Mouse (Mus musculus): Measurements from ENCODE around the gene Gm30083.

The Gm30083 gene

DNA sequence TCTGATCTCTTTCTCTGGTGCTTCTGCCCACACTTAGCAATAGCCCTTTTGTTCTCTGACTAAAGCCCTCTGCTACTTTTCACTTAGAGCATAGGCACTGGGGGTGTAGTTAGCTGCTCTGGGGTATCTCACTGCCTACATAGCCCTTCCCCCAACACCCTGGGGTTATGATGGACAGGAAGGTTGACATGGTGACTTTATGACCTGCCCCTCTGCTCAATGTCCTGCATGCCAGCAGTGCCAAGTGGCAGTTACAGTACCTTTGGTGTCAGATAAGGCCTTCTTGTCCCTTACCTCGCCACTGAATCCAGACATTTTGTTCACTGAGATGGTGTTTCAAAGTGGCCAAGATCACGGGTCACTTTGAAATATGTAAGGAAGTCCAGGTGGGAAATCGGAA is at the start of gene Gm30083:
Gm30083 (minus strand) TSS at position 120 of the 400 bp plus-strand sequence.
- no peak for TF ChIP-seq GATA4 (IDR thresholded peaks at IDR 0.05; ENCODE audit: insufficient replicate concordance, low read length)

DNA sequence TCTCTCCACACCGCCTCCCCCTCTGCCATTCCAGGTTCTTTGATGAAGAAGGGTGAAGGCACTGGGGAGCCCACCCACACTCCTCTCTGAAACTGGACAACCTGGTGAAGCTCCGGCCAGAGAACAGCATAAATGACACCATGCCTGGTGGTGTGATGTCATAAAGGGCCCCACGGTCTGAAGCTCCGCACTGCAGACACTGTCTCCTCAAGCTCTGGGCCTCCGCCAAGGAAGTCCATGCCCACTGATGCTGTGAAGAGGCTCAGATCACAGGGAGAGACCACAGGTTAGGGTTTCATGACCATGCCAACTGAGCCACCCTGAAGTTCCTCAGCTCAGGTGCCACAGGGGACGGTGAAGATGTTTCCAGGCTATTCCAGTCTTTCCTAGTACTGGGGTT is 37.5 kb upstream of the Gm30083 start, which contains the start of gene Antxrl:
Antxrl (plus strand) TSS at position 192 of the 400 bp plus-strand sequence.
- no peak for TF ChIP-seq GATA4 (IDR thresholded peaks at IDR 0.05; ENCODE audit: insufficient replicate concordance, low read length)

DNA sequence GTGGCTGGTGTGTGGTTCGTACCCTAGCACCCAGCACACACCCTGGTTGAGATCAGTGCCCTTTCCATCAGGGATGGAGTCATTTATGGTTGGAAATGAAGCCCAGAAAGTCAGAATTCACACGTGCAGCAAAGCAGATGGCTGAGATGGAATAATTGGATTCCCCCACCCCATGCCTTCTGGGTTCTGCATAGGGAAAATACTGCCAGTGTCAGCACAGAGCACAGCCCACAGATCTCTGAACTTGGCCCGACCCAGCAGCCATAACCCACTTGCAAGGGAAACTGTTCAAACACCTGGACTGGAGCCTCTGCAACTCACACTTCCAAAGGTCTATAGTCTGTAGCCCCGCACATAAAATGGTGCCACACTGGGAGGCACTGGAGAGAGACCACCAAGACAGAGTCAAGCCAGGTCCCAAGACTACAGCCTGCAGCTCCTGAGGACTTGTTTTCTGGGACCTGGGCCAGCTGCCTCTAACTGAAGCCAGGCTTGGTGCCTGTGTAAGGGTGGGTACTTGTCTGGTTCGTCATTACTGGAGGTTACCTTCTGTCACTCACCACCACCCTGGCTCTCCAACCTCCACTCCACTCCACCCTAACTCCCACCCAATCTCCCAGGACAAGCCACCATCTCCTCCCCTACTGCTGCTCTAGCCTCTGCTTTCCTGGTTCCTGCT is 35.3 kb upstream of the Gm30083 start:
- no peak for TF ChIP-seq GATA4 (IDR thresholded peaks at IDR 0.05; ENCODE audit: insufficient replicate concordance, low read length)

DNA sequence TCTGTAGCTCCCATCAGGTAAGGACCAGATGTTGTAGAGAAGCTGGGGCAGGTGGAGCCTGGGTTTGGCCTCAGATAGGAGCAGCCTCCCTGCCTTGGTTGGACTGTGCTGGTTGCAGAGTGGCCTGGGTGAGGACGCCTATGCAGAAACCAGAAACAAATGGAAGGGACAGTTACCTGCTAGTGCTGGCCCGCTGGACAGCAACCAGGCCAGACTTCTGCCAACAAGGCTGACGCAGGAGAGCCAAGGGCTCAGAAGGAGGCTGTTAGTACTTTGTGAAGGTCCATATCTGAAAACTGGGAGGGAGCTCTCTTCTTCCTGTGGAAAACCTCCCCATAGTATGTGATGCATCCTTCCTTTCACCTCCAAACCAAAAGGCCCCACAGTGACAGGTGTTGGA is 28.4 kb upstream of the Gm30083 start:
- no peak for TF ChIP-seq GATA4 (IDR thresholded peaks at IDR 0.05; ENCODE audit: insufficient replicate concordance, low read length)

DNA sequence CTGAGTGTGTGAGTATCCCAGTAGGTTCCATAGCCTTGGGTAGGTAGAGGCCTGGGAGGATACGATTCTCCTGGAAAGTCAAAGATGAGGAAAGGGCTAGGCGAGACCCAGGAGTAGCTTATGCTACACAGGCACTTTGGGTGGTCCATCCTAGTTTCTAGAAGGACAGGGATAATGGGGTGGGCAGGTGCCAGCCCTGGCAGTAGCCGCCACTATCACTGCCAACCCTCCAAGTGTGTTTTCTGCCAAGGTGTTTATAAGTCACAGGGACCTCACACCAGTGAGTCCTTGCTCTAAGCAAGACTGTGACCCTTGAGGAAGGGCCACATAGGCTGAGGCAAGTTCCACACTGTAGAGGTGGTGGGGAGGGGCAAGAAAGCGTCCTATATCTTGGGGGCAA is 26.3 kb upstream of the Gm30083 start:
- no peak for TF ChIP-seq GATA4 (IDR thresholded peaks at IDR 0.05; ENCODE audit: insufficient replicate concordance, low read length)

DNA sequence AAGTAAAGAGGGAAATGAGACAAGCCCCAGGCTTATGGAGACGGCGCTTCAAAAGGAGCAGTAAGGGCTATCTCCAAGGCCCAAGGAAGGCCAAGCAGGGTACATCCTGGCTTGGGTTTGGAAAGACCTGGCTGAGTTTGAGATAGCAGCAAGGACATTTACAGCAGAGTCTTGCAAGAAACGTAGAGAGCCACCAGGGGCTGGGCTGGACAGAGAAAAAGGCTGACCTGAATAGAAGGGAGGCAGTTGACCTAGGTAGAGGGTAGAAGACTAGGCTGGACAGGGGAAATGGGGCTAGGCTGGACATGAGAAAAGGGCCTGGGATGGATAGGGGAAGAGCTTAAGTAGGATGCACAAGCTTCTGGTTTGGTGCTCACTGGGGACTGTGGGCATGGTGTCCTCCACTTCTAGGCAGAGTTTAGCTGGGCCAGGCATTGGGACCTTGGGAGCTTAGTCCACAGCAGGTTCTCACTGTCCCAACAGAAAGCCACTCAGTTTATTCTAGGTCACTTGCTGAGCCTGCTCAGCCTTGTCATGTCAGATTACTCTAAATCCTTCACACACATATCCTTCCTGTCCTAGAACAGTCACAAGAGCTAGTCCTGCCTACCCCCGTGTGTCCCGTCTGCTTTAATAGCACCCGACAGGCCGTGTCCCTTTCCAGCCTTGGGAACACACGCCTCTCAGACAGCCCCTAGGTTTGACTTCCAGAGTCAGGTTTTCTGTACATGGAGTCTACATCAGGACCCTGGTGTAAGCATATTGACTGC is 19.0 kb upstream of the Gm30083 start:
- no peak for TF ChIP-seq GATA4 (IDR thresholded peaks at IDR 0.05; ENCODE audit: insufficient replicate concordance, low read length)

DNA sequence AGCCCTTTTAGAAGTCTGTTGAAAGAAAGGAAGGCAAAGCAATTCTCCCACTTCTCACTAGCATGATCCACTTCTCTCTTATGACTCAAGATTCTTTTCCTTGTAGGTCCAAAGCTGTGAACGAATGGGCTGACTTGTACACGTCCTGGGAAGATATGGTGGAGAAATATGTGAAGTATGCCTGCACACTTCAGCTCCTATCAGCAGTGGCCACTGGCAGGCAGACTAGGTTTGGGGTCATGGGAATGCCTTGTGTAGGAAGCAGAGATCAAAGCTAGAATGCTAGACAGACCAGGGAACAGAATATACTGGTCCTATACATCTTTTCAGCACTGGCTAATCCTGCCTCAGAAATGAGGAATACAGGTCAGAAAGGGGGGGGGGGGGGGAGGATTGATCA is 11.7 kb upstream of the Gm30083 start:
- no peak for TF ChIP-seq GATA4 (IDR thresholded peaks at IDR 0.05; ENCODE audit: insufficient replicate concordance, low read length)

DNA sequence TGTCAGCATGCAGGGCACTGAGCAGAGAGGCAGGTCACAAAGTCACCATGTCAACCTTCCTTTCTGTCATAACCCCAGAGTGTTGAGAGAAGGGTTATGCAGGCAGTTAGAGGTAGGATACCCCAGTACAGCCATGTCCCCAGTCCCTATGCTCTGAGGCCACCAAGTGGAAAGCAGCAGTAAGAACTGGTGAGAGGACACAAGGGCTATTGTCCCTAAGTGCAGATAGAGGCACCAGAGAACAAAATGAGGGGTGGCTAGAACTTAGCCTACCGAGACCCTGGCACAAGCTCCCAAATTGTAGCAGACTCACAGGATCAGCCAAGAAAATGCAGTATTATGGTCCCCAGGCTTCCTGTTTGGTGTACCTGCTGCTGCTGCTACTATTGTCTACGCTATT is 2.0 kb upstream of the Gm30083 start:
- TF ChIP-seq GATA4 (IDR thresholded peaks at IDR 0.05; ENCODE audit: insufficient replicate concordance, low read length), result no peak

DNA sequence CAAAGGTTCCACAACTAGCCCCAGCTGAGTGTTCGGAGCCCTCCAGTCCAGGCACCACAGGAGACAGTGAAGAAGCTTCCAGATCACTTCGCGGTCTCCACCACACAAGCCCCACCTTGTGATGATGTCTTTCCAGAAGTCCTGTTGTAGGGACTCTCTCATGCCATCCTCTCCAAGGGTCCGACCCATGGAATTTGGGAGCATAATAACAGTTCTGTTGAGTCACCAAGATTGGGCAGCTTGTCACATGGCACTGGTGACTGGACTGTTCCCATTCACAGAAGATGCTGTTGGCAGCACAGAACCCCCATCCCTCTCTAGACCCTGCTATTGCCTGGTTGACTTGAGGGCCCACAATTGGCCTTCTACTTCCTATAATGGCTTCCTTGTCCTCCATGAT is 1.4 kb upstream of the Gm30083 start, which contains the start of gene Gm5460:
Gm5460 (plus strand) TSS at position 378 of the 400 bp plus-strand sequence.
- no peak for TF ChIP-seq GATA4 (IDR thresholded peaks at IDR 0.05; ENCODE audit: insufficient replicate concordance, low read length)

DNA sequence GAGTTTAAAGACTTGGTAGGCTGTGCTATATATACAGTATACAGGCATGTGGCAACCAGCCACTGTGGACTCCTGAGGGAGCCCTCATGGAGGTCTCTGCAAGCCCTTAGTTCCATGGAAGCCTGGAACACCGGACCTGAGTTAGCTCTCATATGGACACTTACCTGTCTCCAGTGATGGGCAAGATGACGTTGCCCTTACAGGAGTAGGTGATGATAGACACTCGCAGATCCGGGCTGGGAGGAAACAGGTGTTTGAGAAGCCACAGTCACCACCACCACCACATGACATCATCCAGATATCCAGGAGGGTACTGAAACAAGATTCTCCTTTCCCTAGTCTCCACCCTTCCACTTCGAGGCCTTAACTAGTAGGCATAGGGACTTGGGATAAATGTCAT is 12.6 kb downstream of the Gm30083 start:
- TF ChIP-seq GATA4 (IDR thresholded peaks at IDR 0.05; ENCODE audit: insufficient replicate concordance, low read length), result no peak

DNA sequence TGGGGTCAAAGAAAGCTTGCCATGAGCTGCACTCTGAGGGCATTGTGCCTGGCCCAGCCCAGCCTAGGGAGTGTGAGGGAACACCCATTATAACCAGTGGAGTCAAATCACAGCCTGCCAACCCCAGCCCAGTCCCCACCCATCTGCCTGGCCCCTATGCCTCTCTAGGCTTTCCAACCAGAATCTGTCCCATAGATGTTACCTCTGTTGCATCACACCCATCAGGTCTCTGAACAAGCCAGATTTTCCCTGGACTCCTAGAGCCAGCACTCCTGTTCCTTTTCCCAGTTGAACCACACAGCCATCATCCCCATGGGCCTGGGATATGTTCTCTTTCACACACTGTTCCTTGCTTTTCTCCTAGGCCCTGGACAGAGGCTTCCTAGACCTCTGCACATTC is 13.5 kb downstream of the Gm30083 start:
- TF ChIP-seq GATA4 (IDR thresholded peaks at IDR 0.05; ENCODE audit: insufficient replicate concordance, low read length), result no peak

DNA sequence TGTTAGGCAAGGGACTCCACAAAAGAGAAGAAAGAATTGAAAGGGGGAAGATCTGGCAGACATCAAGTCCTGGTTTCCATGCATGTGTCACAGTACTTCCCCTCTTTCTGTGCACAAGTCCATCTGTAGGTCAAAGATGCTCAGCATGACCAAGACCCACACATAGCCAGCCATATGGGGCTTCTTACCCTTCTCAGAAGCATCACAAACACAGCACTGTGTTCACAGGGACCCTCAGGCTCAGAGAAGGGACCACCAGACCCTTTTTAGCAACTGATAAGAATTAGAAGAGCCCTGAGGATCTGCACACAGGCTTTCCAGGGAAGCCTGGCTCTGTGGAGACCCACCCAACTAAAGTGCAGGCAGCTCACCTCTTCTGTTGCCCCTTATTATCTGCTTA is 14.9 kb downstream of the Gm30083 start:
- TF ChIP-seq GATA4 (IDR thresholded peaks at IDR 0.05; ENCODE audit: insufficient replicate concordance, low read length), result no peak

DNA sequence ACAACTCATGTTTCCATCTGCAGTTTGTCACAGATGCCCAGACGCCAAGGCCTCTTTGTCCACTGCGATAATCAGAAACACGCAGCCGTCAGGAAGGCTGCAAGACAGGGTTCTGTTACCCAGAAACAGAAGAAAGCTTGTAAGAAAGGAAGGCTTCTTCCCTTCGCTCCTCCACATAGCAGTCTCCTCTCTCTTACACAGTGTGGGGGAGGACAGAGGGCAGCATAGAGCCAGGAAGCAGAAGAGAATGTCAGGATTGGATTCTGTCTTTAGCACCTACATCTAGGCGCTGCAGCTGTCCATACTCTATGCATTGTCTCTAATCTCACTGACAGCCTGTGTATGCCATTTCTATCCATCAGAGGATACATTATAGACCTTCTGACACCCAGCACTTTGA is 17.6 kb downstream of the Gm30083 start:
- TF ChIP-seq GATA4 (IDR thresholded peaks at IDR 0.05; ENCODE audit: insufficient replicate concordance, low read length), result no peak

DNA sequence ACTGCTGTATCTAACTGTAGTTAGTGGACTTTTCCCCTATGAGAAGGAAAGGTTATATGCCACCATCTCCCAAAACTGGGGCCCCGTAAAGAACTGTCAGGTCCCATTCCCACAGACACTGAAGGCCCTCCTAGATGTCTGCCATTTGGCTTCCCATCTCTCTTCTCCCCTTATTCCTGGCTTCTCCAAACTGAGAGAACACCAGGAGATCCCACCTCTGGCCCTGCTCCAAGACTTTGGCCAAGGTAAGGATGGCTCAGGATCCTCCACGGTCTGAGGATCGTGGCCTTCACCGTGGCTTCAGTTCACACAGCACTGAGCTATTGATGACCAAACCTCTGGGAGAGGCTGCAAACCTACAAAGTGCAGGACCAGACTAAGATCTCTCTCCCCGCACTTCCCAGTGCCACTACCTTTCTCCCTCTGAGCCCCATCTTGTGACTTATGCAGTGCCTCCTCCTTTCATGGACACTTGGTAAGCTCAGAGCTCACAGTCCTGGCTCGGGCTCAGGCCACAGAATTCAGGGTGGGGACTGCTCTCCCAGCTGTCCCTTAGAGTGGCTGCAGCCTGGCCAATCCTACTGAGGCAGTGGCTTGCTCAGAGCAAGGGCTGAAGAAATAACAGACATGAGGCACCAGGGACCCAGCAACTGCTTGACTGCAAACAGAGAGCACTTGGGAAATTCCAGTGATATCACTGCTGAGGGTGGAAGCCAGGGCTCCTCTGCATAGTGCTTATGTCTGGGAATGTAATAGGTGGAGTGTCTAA is 21.3 kb downstream of the Gm30083 start:
- TF ChIP-seq GATA4 (IDR thresholded peaks at IDR 0.05; ENCODE audit: insufficient replicate concordance, low read length), result no peak

DNA sequence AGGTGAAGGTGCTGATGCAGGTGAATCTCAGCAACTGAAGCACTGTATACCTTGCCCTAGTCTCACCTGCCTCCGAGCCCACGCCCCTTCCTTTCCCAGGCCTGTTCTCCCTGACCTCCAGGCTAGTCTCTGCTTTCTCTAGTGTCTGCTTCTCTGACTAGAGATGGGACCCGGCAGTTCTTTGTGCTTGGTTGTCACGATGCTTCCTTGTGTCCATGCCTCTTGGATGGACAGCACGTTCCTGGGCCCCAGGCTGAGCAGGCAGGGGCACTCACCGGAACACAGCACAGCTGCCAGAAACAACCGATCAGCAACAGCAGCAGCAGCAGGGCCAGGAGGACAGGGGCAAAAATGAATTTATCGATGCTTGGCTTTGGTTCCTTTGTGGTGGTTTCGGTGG is 21.9 kb downstream of the Gm30083 start:
- TF ChIP-seq GATA4 (IDR thresholded peaks at IDR 0.05; ENCODE audit: insufficient replicate concordance, low read length), result no peak

DNA sequence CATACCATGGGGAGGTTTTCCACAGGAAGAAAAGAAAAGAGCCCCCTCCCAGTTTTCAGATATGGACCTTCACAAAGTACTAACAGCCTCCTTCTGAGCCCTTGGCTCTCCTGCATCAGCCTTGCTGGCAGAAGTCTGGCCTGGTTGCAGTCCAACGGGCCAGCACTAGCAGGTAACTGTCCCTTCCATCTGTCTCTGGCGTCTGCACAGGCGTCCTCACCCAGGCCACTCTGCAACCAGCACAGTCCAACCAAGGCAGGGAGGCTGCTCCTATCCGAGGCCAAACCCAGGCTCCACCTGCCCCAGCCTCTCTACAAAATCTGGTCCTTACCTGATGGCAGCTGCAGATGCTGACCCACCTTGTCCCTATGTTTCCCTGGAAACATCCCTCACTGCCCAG is 23.0 kb downstream of the Gm30083 start:
- no peak for TF ChIP-seq GATA4 (IDR thresholded peaks at IDR 0.05; ENCODE audit: insufficient replicate concordance, low read length)

Data from liver, adult (tissue).